Mouse (Mus musculus) heart, embryonic 16.5 days (tissue): ENCODE data around the gene Zfp618. TPM values are rescaled to one million over a fixed set of nuclear protein-coding genes. Genes with fewer than 3 reads are reported as not detected.

Experiments
- ATAC-seq: fragments of 200-750 bp; cut with Nextera tagmentation; replicated peaks from 2 replicates; pipeline ENCODE4 v1.8.0; 2017; ENCODE audit warnings: moderate number of reproducible peaks; ENCODE audit not compliant: insufficient read depth, low FRiP score; ENCODE audit errors: extremely low read depth
- H3K27ac ChIP-seq: fragments of 300-500 bp; sonication (generic); 2 replicates; pipeline ENCODE4 v1.5.1; 2014; ENCODE audit warnings: mild to moderate bottlenecking, low read length, control low read depth, moderate library complexity
- H3K27me3 ChIP-seq: fragments of 300-500 bp; sonication (generic); 2 replicates; pipeline ENCODE4 v1.6.1; 2014; ENCODE audit warnings: low read length, mixed read lengths; ENCODE audit not compliant: control insufficient read depth, insufficient read depth
- H3K36me3 ChIP-seq: fragments of 300-500 bp; sonication (generic); 2 replicates; pipeline ENCODE4 v1.6.1; 2014; ENCODE audit not compliant: control insufficient read depth, insufficient read depth
- H3K4me1 ChIP-seq: fragments of 300-500 bp; sonication (generic); 2 replicates; pipeline ENCODE4 v1.6.1; 2014; ENCODE audit warnings: low read length, mixed read lengths; ENCODE audit not compliant: control insufficient read depth, insufficient read depth
- H3K4me2 ChIP-seq: fragments of 300-500 bp; sonication (generic); 2 replicates; pipeline ENCODE4 v1.6.1; 2014; ENCODE audit warnings: low read depth, mild to moderate bottlenecking, control low read depth, low read length
- H3K4me3 ChIP-seq: fragments of 300-500 bp; sonication (generic); 2 replicates; pipeline ENCODE4 v1.5.1; 2014; ENCODE audit warnings: mild to moderate bottlenecking, control low read depth, low read length
- H3K9ac ChIP-seq: fragments of 300-500 bp; sonication (generic); 2 replicates; pipeline ENCODE4 v1.6.1; 2014; ENCODE audit warnings: low read length, control low read depth
- H3K9me3 ChIP-seq: fragments of 300-500 bp; sonication (generic); replicated peaks from 2 replicates; pipeline ENCODE4 v1.6.1; 2016; ENCODE audit warnings: low read length; ENCODE audit not compliant: control insufficient read depth
- WGBS: fragments of 180-500 bp; shearing (Covaris S2); extraction: QIAGEN DNeasy Blood & Tissue Kit; methylation state at CpG from one replicate; pipeline ENCODE4 v1.1.7; 2014; 5-methylcytosine and 5-hydroxymethylcytosine counted together
- polyA plus RNA-seq: library from polyadenylated mRNA; unstranded; fragments of >200 nt; fragmentation: Nextera tagmentation; extraction: Ambion mirVana; gene quantifications from 2 replicates; pipeline ENCODE4 v1.2.1, GENCODE M21; 2015

Zfp618 gene
- polyA plus RNA-seq, 1 experiment from 2014 or later, result 12.5 TPM

GRCm38 (mm10) chr4:62993190-62993589, 27.8 kb downstream of the Zfp618 start:
- H3K27me3 ChIP-seq, result no peaks in the 10 kb centered on the region
- ATAC-seq, result no peak

DNA sequence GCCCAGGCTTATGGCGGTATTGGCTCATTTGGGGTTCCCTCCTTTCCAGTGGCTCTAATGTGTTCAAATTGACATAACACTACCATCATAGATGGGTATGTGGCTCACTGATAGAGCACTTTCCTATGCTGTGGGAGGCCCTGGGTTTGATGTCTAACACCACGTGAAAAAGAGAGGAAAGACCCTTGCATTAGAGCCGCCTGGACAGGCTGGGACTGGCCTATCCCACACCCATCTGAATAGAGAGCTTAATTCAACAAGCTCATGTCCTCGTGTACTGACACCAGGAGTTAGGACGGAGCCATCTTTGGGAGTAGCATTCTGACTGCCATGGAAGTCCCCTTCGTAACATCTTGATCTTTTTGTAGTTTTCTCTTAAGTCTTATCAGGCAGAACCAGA, 32.2 kb downstream of the Zfp618 start:
- 89% methylated on average over 6 of the region's 6 CpGs for WGBS
- Histone ChIP-seq H3K4me1 (peaks cover 43% of the 10 kb centered on the region), H3K27ac (peak overlapping the region; percentile 96)

More at GRCm38 (mm10) chr4:62993190-62993589, 27.8 kb downstream of the Zfp618 start:
- WGBS, result 33% methylated on average over 2 of the region's 2 CpGs
- peaks cover 20% of the 10 kb centered on the region for H3K4me1 ChIP-seq
- no peak overlapping the region for H3K9ac ChIP-seq
- H3K36me3 ChIP-seq, result no peaks in the 10 kb centered on the region
- H3K9me3 ChIP-seq, result peaks cover 4% of the 10 kb centered on the region
- H3K4me3 ChIP-seq, result no peak overlapping the region
- H3K4me2 ChIP-seq, result no peak overlapping the region
- H3K27ac ChIP-seq, result no peak overlapping the region

DNA sequence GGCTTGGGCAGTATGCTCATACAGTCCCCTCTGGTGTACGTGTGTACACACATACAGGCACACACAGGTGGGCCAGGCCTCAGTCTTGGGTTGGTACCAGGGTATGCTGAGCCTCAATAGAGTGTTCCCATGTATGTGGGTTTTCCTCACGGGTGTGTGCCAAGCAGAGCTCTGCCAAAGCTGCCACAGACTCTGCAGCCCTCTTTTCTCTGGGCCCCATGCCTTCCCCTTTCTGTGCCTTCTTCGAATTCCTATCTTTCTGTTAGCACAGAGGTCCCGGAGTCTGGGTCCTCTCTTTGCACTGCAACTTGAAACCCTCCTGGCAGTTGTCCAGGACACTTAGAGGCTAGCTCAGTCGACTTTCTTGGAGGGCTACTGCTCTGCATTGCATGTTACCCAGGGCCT, 33.1 kb downstream of the Zfp618 start:
- Histone ChIP-seq H3K4me1 (peaks cover 37% of the 10 kb centered on the region), H3K36me3 (no peaks in the 10 kb centered on the region), H3K27ac (peak overlapping the region; percentile 96), H3K9ac (peak overlapping the region; percentile 54), H3K4me3 (no peak overlapping the region), H3K27me3 (no peaks in the 10 kb centered on the region), H3K9me3 (peaks cover 4% of the 10 kb centered on the region), H3K4me2 (peak overlapping the region; percentile 48)
- 15% methylated on average over 5 of the region's 5 CpGs for WGBS
- ATAC-seq, result peak; percentile 72

More for the DNA sequence above, 32.2 kb downstream of the Zfp618 start:
- no peak for ATAC-seq
- Histone ChIP-seq H3K4me2 (no peak overlapping the region), H3K27me3 (no peaks in the 10 kb centered on the region), H3K36me3 (no peaks in the 10 kb centered on the region), H3K9ac (no peak overlapping the region), H3K9me3 (peaks cover 4% of the 10 kb centered on the region), H3K4me3 (no peak overlapping the region)

DNA sequence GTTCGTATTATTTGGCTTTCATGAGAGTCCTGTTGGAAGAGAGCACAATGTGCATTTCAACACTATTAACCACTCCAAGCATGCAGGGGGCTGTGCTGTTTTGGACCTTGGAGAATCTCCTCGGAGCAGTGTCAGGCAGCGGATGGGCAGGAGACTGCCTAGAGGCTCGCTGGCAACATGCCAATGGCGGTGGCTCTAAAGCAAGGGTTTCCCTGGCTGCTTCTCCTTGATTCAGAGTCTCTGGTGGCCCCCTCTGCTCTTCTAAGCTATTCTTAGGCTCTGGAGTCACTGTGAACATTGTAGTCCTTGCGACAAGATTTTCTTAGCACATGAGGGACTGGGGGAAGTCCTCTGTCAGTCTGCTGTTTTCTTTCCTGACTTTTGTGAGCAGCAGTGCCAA, 33.5 kb downstream of the Zfp618 start:
- Histone ChIP-seq H3K36me3 (no peaks in the 10 kb centered on the region), H3K4me1 (peaks cover 37% of the 10 kb centered on the region), H3K27me3 (no peaks in the 10 kb centered on the region), H3K4me2 (peak overlapping the region; percentile 48), H3K9me3 (peaks cover 4% of the 10 kb centered on the region), H3K27ac (peak overlapping the region; percentile 96), H3K9ac (peak overlapping the region; percentile 54), H3K4me3 (no peak overlapping the region)
- ATAC-seq, result peak; percentile 80
- WGBS, result 19% methylated on average over 6 of the region's 6 CpGs

DNA sequence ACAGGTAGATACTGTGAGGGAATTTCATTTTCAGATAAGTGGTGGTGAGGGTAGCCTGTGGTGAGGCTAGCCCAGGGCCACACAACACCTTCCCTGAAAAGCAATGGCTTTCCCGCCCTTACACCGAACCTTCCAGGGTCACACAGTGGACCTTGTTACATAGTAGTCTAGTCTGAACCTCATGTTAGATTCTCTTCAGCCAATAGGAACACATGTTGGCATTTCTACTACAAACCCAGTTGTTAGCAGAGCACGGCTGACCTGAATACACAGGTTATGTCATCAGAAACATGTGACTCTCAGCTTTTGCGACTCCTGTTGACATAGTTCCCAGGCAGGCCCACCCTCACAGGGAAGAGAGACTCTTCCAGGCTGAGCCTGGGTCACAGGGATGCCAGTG, 33.9 kb downstream of the Zfp618 start:
- Histone ChIP-seq H3K27ac (peak overlapping the region; percentile 96), H3K4me1 (peaks cover 37% of the 10 kb centered on the region), H3K27me3 (no peaks in the 10 kb centered on the region), H3K4me2 (peak overlapping the region; percentile 48; the same call in 1 of the 2 replicates), H3K4me3 (no peak overlapping the region), H3K9me3 (peaks cover 4% of the 10 kb centered on the region), H3K9ac (peak overlapping the region; percentile 54), H3K36me3 (no peaks in the 10 kb centered on the region)
- 55% methylated on average over 4 of the region's 4 CpGs for WGBS
- peak; percentile 15 for ATAC-seq

- peak overlapping the region; percentile 96 for H3K27ac ChIP-seq
- peaks cover 3% of the 10 kb centered on the region for H3K9me3 ChIP-seq
- no peak overlapping the region for H3K9ac ChIP-seq
- no peaks in the 10 kb centered on the region for H3K36me3 ChIP-seq
- H3K4me3 ChIP-seq, result no peak overlapping the region
- H3K4me1 ChIP-seq, result peaks cover 37% of the 10 kb centered on the region
- ATAC-seq, result no peak
- WGBS, result 53% methylated on average over 7 of the region's 7 CpGs
- H3K27me3 ChIP-seq, result no peaks in the 10 kb centered on the region
- H3K4me2 ChIP-seq, result no peak overlapping the region
Measured at GRCm38 (mm10) chr4:62999916-63000315, 34.5 kb downstream of the Zfp618 start.

- H3K27ac ChIP-seq, result no peak overlapping the region
- H3K4me2 ChIP-seq, result no peak overlapping the region
- H3K36me3 ChIP-seq, result no peaks in the 10 kb centered on the region
- H3K27me3 ChIP-seq, result no peaks in the 10 kb centered on the region
- H3K4me3 ChIP-seq, result no peak overlapping the region
- ATAC-seq, result no peak
- WGBS, result 76% methylated on average over 11 of the region's 11 CpGs
- peaks cover 39% of the 10 kb centered on the region for H3K4me1 ChIP-seq
- H3K9ac ChIP-seq, result no peak overlapping the region
- H3K9me3 ChIP-seq, result no peaks in the 10 kb centered on the region
Measured at GRCm38 (mm10) chr4:63000316-63001055, 35.1 kb downstream of the Zfp618 start.

- ATAC-seq, result no peak
Measured at GRCm38 (mm10) chr4:63002386-63002785, 37.0 kb downstream of the Zfp618 start.

GRCm38 (mm10) chr4:63004519-63004918, 39.1 kb downstream of the Zfp618 start:
- no peaks in the 10 kb centered on the region for H3K27me3 ChIP-seq
- H3K4me2 ChIP-seq, result no peak overlapping the region
- no peaks in the 10 kb centered on the region for H3K9me3 ChIP-seq
- 90% methylated on average over 11 of the region's 11 CpGs for WGBS
- H3K27ac ChIP-seq, result no peak overlapping the region
- H3K36me3 ChIP-seq, result no peaks in the 10 kb centered on the region
- H3K4me1 ChIP-seq, result peaks cover 25% of the 10 kb centered on the region
- no peak for ATAC-seq
- no peak overlapping the region for H3K4me3 ChIP-seq
- no peak overlapping the region for H3K9ac ChIP-seq

More at GRCm38 (mm10) chr4:63002386-63002785, 37.0 kb downstream of the Zfp618 start:
- no peaks in the 10 kb centered on the region for H3K27me3 ChIP-seq
- H3K9me3 ChIP-seq, result no peaks in the 10 kb centered on the region
- H3K36me3 ChIP-seq, result no peaks in the 10 kb centered on the region
- no peak overlapping the region for H3K27ac ChIP-seq
- no peak overlapping the region for H3K9ac ChIP-seq
- no peak overlapping the region for H3K4me2 ChIP-seq
- H3K4me1 ChIP-seq, result peaks cover 46% of the 10 kb centered on the region
- H3K4me3 ChIP-seq, result no peak overlapping the region
- 86% methylated on average over 1 of the region's 1 CpGs for WGBS
